Mouse (Mus musculus) embryonic facial prominence, embryonic 14.5 days (tissue): ENCODE measurements at regions not wholly inside any gene's neighbourhood (a gene's known extent, or its start where the extent isn't known, plus 50 kb on each side); places are given as distances from the start of the nearest gene placed in this dataset.
A peak's percentile ranks its signal among the peaks of the same experiment; 100 is the strongest.

Source experiments
- ATAC-seq: fragments of 200-750 bp; cut with Nextera tagmentation; 2 replicates; pipeline ENCODE4 v1.8.0; 2017; ENCODE audit warnings: low read depth, moderate number of reproducible peaks, moderate TSS enrichment
- DNase-seq: peaks from one replicate; pipeline ENCODE4 v3.0.0-alpha.2; 2015; ENCODE audit warnings: low spot score
- H3K27ac ChIP-seq: fragments of 300-500 bp; sonication (generic); replicated peaks from 2 replicates; pipeline ENCODE4 v1.5.1; 2014; ENCODE audit warnings: low read depth, mild to moderate bottlenecking, low read length, moderate library complexity
- H3K27me3 ChIP-seq: fragments of 300-500 bp; sonication (generic); replicated peaks from 2 replicates; pipeline ENCODE4 v1.6.1; 2014; ENCODE audit warnings: low read length; ENCODE audit not compliant: control insufficient read depth, insufficient read depth
- H3K36me3 ChIP-seq: fragments of 300-500 bp; sonication (generic); 2 replicates; pipeline ENCODE4 v1.6.1; 2014; ENCODE audit warnings: low read length, mixed read lengths; ENCODE audit not compliant: control insufficient read depth, insufficient read depth
- H3K4me1 ChIP-seq: fragments of 300-500 bp; sonication (generic); 2 replicates; pipeline ENCODE4 v1.6.1; 2014; ENCODE audit warnings: antibody characterized with exemption, low read length; ENCODE audit not compliant: control insufficient read depth, insufficient read depth
- H3K4me2 ChIP-seq: fragments of 300-500 bp; sonication (generic); 2 replicates; pipeline ENCODE4 v1.6.1; 2014; ENCODE audit warnings: low read depth, mild to moderate bottlenecking, low read length, moderate library complexity, mixed read lengths
- H3K4me3 ChIP-seq: fragments of 300-500 bp; sonication (generic); 2 replicates; pipeline ENCODE4 v1.5.1; 2014; ENCODE audit warnings: low read depth, mild to moderate bottlenecking, low read length
- H3K9ac ChIP-seq: fragments of 300-500 bp; sonication (generic); 2 replicates; pipeline ENCODE4 v1.6.1; 2014; ENCODE audit warnings: low read depth, mild to moderate bottlenecking, low read length, moderate library complexity, mixed read lengths
- H3K9me3 ChIP-seq: fragments of 300-500 bp; sonication (generic); 2 replicates; pipeline ENCODE4 v1.6.1; 2016; ENCODE audit warnings: low read length; ENCODE audit not compliant: control insufficient read depth
- WGBS: fragments of 180-500 bp; shearing (Covaris S2); extraction: QIAGEN DNeasy Blood & Tissue Kit; methylation state at CpG from one replicate; pipeline ENCODE4 v1.1.7; 2014; 5-methylcytosine and 5-hydroxymethylcytosine counted together

DNA sequence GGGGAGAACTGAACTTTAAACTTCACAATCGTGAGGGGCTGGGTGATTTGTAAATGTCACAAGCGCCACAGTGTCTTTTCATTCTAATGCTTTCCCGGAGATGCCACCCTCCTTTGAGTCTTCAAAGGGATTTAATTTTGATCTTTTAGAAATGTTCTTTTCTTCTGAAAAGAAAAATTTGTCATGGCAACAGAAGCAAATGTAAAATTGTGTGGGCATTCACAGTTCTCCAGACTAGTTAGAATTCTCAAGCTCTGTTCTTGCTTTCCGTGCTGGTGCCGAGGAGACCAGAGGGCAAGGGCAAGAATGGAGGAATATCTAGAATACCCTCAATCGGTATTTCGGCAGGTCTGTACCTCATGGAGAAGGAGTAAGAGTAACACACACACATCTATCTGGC lies 164.1 kb upstream of the Ccdc122 start:
- no peaks in the 10 kb centered on the region for H3K36me3 ChIP-seq
- H3K4me3 ChIP-seq = no peak overlapping the region
- no peak for ATAC-seq
- H3K4me2 ChIP-seq = no peak overlapping the region
- H3K27ac ChIP-seq = no peak overlapping the region
- no peak for DNase-seq
- no peak overlapping the region for H3K9ac ChIP-seq
- 91% methylated on average over 7 of the region's 7 CpGs for WGBS
- H3K4me1 ChIP-seq = peaks cover 23% of the 10 kb centered on the region
- H3K27me3 ChIP-seq = no peaks in the 10 kb centered on the region
- H3K9me3 ChIP-seq = no peaks in the 10 kb centered on the region

GRCm38 (mm10) chr14:76868831-76869230 lies 167.7 kb upstream of the Ccdc122 start:
- Histone ChIP-seq H3K27me3 (no peaks in the 10 kb centered on the region), H3K4me1 (peaks cover 9% of the 10 kb centered on the region), H3K9ac (no peak overlapping the region), H3K27ac (no peak overlapping the region; the same call in 1 of the 2 replicates), H3K4me3 (no peak overlapping the region), H3K9me3 (no peaks in the 10 kb centered on the region), H3K36me3 (no peaks in the 10 kb centered on the region), H3K4me2 (no peak overlapping the region)
- ATAC-seq (no peak), DNase-seq (no peak)
- 89% methylated on average over 3 of the region's 3 CpGs for WGBS

DNA sequence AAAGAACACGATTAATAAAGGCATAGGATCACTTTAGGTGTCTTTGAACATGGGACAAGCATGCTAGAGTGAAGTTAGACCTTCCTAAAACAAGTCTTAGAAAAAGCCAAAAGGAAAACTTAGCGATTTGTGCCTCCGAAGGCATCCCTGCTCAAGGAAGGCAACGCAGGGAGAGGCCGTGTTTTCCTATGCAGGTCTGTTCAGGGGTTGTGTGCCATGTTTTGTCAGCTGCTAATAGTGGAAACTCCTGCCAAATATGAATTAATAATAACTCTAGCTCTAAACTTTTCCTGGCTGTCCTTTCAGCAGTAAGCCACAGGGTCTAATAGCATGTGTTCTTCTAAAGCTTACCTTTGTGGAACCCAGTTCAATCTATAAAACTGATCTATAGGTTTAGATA lies 168.4 kb upstream of the Ccdc122 start:
- no peak overlapping the region for H3K4me3 ChIP-seq
- H3K27me3 ChIP-seq = no peaks in the 10 kb centered on the region
- 84% methylated on average over 5 of the region's 5 CpGs for WGBS
- H3K9me3 ChIP-seq = no peaks in the 10 kb centered on the region
- no peak overlapping the region for H3K27ac ChIP-seq
- H3K36me3 ChIP-seq = no peaks in the 10 kb centered on the region
- DNase-seq (peak; percentile 27), ATAC-seq (no peak)
- no peak overlapping the region for H3K9ac ChIP-seq
- peaks cover 2% of the 10 kb centered on the region; the same call in 1 of the 2 replicates for H3K4me1 ChIP-seq
- H3K4me2 ChIP-seq = no peak overlapping the region

- Histone ChIP-seq H3K27me3 (no peaks in the 10 kb centered on the region), H3K9me3 (no peaks in the 10 kb centered on the region), H3K4me3 (no peak overlapping the region), H3K36me3 (no peaks in the 10 kb centered on the region), H3K4me1 (no peaks in the 10 kb centered on the region), H3K27ac (no peak overlapping the region), H3K4me2 (no peak overlapping the region), H3K9ac (no peak overlapping the region)
- WGBS = 54% methylated on average over 4 of the region's 4 CpGs
- DNase-seq = no peak
- no peak for ATAC-seq
Measured at GRCm38 (mm10) chr14:76864664-76865063, 171.9 kb upstream of the Ccdc122 start.

DNA sequence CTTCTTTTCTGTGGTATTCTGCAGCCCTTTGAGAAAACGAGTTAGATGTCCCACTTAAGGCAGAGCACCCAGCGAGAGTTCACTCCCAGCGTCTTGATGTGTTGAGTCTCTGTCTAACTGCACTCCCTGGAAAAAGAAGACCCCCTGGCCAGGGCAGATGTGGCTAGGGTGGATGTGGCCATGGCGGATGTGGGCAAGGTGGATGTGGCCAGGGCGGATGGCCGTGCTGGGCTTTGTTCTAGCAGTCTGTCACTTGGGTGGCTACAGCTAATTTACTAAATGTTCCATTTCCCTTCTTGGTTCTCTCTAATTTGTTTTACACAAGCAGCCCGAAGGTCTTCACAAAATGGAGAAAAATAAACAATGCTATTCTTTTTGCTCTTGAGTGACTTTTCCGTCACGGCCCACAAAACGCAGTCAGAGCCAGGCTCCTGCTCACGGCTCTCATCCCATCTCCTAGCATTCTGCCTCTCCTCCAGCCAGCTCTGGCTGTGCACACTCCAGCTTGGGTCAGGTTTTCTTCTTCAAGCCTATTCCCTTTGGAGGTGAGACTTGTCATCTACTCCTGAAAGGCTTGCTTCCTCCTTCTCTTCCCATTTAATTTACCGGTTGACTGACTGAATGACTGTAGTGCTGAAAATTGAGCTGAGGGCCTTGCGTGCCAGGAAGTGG lies 173.4 kb upstream of the Ccdc122 start:
- ATAC-seq (no peak), DNase-seq (no peak)
- H3K27ac ChIP-seq = no peak overlapping the region
- H3K36me3 ChIP-seq = no peaks in the 10 kb centered on the region
- no peak overlapping the region for H3K4me3 ChIP-seq
- no peak overlapping the region for H3K4me2 ChIP-seq
- H3K9ac ChIP-seq = no peak overlapping the region
- WGBS = 76% methylated on average over 13 of the region's 13 CpGs
- H3K27me3 ChIP-seq = no peaks in the 10 kb centered on the region
- no peaks in the 10 kb centered on the region for H3K9me3 ChIP-seq
- no peaks in the 10 kb centered on the region for H3K4me1 ChIP-seq

- 40% methylated on average over 5 of the region's 5 CpGs for WGBS
- Histone ChIP-seq H3K9ac (no peak overlapping the region), H3K9me3 (no peaks in the 10 kb centered on the region), H3K27ac (no peak overlapping the region), H3K4me3 (no peak overlapping the region), H3K36me3 (no peaks in the 10 kb centered on the region), H3K27me3 (no peaks in the 10 kb centered on the region), H3K4me1 (no peaks in the 10 kb centered on the region), H3K4me2 (no peak overlapping the region)
- no peak for ATAC-seq
- no peak for DNase-seq
Measured at GRCm38 (mm10) chr14:76858396-76858795, 178.2 kb upstream of the Ccdc122 start.

- 55% methylated on average over 10 of the region's 10 CpGs for WGBS
- no peaks in the 10 kb centered on the region for H3K27me3 ChIP-seq
Measured at GRCm38 (mm10) chr14:76857196-76857773, 179.3 kb upstream of the Ccdc122 start.

DNA sequence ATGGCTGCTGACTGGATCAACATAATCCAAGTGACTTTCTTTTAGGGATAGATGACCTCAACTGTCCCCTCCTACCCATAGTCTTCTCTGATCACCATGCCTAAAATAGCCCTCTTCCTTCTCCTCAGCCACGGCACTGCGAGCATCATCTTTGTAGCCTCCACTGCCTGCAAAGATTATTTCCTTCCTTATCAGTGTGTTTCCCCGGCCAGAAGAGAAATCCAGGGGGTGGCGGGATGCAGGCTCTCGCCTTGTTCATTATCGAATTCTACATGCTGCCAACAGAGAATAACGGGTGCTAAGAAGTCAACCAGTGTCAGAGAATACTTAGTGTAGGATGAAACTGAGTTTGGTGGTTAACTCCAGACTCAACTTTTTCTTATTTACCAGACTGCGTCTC lies 180.0 kb upstream of the Ccdc122 start:
- DNase-seq (no peak), ATAC-seq (no peak)
- Histone ChIP-seq H3K4me2 (no peak overlapping the region), H3K9me3 (no peaks in the 10 kb centered on the region), H3K36me3 (no peaks in the 10 kb centered on the region), H3K4me3 (no peak overlapping the region), H3K9ac (no peak overlapping the region), H3K27me3 (no peaks in the 10 kb centered on the region), H3K4me1 (no peaks in the 10 kb centered on the region), H3K27ac (no peak overlapping the region)
- 81% methylated on average over 8 of the region's 8 CpGs for WGBS

More at GRCm38 (mm10) chr14:76857196-76857773, 179.3 kb upstream of the Ccdc122 start:
- H3K9ac ChIP-seq = no peak overlapping the region
- no peak overlapping the region for H3K4me3 ChIP-seq
- DNase-seq (no peak), ATAC-seq (no peak)
- H3K9me3 ChIP-seq = no peaks in the 10 kb centered on the region
- H3K27ac ChIP-seq = no peak overlapping the region
- no peaks in the 10 kb centered on the region for H3K4me1 ChIP-seq
- H3K4me2 ChIP-seq = no peak overlapping the region
- H3K36me3 ChIP-seq = no peaks in the 10 kb centered on the region

DNA sequence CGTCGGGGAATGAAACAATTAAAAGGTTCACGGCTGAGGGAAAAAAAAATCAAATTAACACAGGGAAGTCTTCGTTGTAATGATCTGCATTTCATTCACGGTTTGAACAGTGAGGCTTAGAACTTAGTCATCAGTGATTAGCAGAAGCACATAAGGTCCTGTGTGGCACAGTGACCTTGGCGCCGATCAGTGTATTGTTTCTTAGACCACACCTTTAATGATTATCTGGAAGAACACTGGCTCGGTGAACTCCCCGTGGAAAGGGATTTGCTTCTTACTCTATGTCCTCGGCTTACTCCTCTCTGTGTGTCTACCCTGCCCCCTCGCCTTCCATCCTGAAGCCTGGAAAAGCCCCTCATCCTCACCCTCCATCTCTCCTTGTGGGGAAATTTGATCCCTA lies 181.6 kb upstream of the Ccdc122 start:
- no peak for ATAC-seq
- 65% methylated on average over 11 of the region's 11 CpGs for WGBS

More for the DNA sequence above, 181.6 kb upstream of the Ccdc122 start:
- Histone ChIP-seq H3K9ac (no peak overlapping the region), H3K4me2 (no peak overlapping the region), H3K4me3 (no peak overlapping the region), H3K36me3 (no peaks in the 10 kb centered on the region), H3K27me3 (no peaks in the 10 kb centered on the region), H3K27ac (no peak overlapping the region), H3K4me1 (no peaks in the 10 kb centered on the region), H3K9me3 (no peaks in the 10 kb centered on the region)
- DNase-seq = no peak
